Mouse (Mus musculus): ENCODE measurements at regions not wholly inside any gene's neighbourhood (a gene's known extent, or its start where the extent isn't known, plus 50 kb on each side); places are given as distances from the start of the nearest gene placed in this dataset. TPM values are rescaled to one million over a fixed set of nuclear protein-coding genes. Genes with fewer than 3 reads are reported as not detected.
"Not testable (repeated sequence)": the region's sequence is repeated elsewhere in the genome, so short reads cannot be mapped to it uniquely, and the experiment has no call there.

DNA sequence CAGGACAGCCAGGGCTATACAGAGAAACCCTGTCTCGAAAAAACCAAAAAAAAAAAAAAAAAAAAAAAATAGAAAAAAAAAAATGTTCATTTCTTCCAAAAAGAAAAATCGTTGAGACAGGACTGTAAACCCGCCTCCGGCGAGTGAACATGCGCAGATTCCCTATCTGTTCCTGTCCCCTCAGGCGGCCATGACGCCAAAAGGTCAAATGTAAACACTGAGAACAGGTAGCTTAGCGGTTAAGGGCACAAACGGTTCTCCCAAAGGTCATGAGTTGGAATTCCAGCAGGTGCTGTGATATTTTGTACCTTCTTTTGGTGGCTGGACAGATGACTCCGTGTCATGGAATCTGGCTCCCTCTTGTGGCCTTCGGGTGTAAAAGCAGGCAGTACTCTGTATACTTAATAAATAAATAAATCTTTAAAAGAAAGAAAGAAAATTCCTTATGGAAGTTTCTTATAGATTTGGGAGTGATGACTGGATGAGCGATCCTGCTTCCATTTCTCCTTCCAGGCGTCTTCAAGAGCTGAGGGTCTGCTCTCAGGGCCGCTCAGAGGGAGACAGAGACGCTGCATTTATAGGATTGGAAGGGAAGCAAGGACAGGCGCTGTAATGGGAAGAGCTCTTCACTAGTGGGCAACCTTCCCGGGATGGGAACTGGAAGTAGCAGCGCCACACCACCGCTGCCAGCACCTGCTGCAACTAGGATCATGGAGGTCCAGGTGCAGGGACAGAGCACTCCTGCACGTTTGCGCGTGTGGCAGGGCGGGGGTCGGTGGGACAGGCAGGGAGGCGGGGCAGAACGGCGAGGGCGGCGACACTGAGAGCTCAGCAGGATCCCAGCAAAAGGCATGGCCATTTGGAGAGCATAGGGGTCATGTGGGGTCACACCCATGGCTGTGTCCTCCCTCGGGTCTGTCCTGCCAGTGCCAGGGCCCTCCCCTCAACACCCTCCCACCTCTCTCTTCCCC lies 189.2 kb upstream of the Gm10767 start:
- intact Hi-C loops (cut with DNase I), result not testable (repeated sequence)

DNA sequence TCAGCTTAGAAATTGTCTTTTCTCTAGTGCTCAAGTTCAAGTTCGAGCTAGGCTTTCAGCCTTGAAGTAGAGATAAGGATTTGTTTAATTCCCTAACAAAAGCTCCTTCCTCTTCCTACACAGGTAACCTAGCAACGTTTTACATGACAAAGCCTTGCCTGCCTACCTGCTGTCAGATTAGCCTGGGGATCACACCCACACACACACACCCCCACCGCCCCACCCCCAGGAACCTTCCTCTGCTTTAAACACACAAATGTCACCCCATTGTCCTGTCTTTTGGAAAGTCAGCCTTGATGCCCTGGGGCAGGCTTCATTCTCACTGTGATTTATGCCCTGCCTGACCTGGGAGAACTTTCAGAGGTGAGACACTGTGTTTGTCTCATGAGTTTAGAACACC lies 193.7 kb upstream of the Gm10767 start:
- intact Hi-C loops (cut with DNase I); DNase-seq (ENCODE audit: extremely low spot score in 1 of 2, low spot score in 2 of 2): not testable (repeated sequence)

More for the DNA sequence above, 189.2 kb upstream of the Gm10767 start:
- DNase-seq (ENCODE audit: extremely low spot score in 1 of 2, low spot score in 2 of 2), result peak in 1 of 2 experiments; percentile 19

DNA sequence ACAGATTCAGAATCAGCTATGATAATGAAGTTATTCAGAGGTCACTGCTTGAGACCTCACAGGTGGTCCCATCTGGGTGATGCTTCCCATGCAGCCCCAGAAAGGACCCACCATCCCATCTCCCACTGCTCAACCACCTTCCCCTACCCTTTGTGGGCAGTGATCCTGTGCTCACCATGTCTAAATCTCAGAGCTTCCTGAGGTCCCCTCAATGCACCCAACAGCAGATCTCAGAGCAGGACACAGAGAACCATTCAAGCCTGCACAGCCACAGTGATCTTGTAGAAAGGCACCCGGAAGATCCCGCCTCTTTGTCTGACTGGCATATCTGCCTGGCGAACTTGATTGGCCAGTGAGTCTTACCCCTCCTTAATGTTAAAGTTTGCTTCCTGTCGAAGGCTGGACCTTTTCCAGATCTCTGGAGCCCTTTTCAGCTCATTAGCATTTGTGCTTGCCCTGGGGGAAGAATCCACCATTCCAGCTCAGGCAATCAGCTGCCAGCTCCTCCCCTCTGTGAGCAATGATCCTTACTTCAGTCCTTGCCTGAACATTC lies 206.7 kb upstream of the Gm10767 start:
- DNase-seq (ENCODE audit: extremely low spot score in 1 of 2, low spot score in 2 of 2); intact Hi-C loops (cut with DNase I): not testable (repeated sequence)

DNA sequence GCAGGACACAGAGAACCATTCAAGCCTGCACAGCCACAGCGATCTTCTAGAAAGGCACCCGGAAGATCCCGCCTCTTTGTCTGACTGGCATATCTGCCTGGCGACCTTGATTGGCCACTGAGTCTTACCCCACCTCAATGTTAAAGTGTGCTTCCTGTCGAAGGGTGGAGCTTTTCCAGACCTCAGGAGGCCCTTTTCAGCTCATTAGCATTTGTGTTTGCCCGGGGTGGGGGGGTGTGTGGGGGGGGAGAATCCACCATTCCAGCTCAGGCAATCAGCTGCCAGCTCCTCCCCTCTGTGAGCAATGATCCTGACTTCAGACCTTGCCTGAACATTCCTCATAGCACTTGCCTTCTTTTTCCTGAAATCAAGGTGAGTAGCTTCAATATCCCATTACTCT lies 223.9 kb upstream of the Gm10767 start:
- intact Hi-C loops (cut with DNase I), result not testable (repeated sequence)

DNA sequence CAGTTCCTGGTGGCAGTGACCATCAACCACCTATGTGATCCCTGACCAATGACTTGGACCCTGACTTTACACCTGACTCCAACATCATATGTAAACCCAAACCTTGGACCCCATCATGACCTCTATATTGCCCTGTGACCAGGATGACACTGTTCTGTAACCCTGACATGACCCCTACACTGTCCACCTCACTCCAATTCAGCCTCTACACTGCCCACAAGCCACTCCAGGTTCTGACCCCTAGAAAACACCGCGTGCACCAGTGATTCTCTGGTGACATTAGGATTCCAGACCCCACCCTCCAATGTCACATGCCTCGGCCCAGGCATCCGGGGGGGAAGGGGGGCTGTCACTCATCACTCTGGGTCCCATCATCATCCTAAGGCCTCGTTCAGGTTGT lies 201.3 kb upstream of the 2410141K09Rik start:
- intact Hi-C loops (cut with DNase I); DNase-seq (ENCODE audit: extremely low spot score in 1 of 2, low spot score in 2 of 2): not testable (repeated sequence)

More for the DNA sequence above, 223.9 kb upstream of the Gm10767 start:
- not testable (repeated sequence) for DNase-seq (ENCODE audit: extremely low spot score in 1 of 2, low spot score in 2 of 2)

DNA sequence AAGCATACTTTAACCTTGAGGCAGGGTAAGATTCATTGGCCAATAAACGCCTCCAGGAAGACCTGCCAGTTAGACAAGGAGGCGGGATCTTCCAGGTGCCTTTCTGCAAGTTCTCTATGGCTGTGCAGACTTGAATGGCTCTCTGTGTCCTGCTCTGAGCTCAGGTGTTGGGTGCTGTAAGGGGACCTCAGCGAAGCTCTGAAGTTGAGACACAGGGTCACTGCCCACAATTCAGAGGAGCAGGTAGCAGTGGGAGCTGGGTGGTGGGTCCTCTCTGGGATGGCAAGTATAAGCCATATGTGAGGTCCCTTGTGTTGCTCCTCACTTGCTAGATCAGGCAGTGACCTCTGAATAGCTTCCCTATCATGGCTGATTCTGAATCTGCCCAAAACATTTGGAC lies 184.8 kb upstream of the 2410141K09Rik start:
- DNase-seq (ENCODE audit: extremely low spot score in 1 of 2, low spot score in 2 of 2), result not testable (repeated sequence)

DNA sequence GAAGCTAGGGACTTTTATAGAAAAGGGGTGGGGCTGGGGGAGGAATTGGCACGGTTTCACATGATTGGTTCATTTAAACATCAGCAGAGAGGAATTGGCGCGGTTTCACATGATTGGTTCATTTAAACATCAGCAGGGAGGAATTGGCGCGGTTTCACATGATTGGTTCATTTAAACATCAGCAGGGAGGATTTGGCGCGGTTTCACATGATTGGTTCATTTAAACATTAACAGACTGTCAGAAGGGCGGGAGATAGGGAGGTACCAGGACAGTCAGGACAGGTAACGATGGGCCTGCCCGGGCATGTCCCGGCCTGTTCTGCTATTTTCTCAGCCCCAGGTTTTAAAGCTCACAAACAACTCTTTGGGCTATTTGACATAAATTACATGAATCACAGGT lies 145.1 kb upstream of the 2410141K09Rik start:
- peak; percentile 0 to 32 for DNase-seq (ENCODE audit: extremely low spot score in 1 of 2, low spot score in 2 of 2)
- intact Hi-C loops (cut with DNase I), result not testable (repeated sequence)

More for the DNA sequence above, 184.8 kb upstream of the 2410141K09Rik start:
- intact Hi-C loops (cut with DNase I), result not testable (repeated sequence)

DNA sequence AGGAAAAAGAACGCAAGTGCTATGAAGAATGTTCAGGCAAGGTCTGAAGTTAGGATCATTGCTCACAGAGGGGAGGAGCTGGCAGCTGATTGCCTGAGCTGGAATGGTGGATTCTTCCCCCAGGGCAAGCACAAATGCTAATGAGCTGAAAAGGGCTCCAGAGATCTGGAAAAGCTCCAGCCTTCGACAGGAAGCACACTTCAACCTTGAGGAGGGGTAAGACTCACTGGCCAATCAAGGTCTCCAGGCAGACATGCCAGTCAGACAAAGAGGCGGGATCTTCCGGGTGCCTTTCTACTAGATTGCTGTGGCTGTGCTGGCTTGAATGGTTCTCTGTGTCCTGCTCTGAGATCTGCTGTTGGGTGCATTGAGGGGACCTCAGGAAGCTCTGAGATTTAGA lies 122.7 kb upstream of the 2410141K09Rik start:
- DNase-seq (ENCODE audit: extremely low spot score in 1 of 2, low spot score in 2 of 2); intact Hi-C loops (cut with DNase I): not testable (repeated sequence)

DNA sequence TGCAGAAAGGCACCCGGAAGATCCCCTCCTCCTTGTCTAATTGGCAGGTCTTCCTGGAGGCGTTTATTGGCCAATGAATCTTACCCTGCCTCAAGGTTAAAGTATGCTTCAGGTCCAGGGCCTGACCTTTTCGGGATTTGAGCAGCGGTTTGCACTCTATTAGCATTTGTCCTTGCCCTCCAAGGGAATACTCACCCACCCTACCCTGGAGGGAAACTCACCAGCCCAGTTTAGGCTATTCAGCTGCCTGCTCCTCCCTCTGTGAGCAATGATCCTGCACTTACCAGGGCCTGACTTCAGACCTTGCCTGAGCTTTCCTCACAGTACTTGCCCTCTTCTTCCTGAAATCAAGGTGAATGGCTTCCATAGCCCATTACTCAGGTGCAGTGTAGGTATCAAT lies 115.5 kb upstream of the 2410141K09Rik start:
- intact Hi-C loops (cut with DNase I); DNase-seq (ENCODE audit: extremely low spot score in 1 of 2, low spot score in 2 of 2): not testable (repeated sequence)

DNA sequence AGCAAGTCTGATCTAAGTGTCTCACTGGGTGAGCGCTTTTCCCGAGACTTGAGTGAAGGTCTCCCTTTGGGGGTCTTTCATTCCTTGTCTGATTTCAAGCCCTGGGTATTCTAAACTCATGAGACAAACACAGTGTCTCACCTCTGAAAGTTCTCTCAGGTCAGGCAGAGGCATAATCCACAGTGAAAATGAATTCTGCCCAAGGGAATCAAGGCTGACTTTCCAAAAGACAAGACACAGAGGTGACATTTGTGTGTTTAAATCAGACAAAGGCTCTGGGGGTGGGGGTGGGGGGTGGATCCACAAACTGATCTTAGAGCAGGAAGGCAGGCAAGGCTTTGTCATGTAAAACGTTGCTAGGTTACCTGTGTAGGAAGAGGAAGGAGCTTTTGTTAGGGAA lies 107.0 kb upstream of the 2410141K09Rik start:
- DNase-seq (ENCODE audit: extremely low spot score in 1 of 2, low spot score in 2 of 2); intact Hi-C loops (cut with DNase I): not testable (repeated sequence)

DNA sequence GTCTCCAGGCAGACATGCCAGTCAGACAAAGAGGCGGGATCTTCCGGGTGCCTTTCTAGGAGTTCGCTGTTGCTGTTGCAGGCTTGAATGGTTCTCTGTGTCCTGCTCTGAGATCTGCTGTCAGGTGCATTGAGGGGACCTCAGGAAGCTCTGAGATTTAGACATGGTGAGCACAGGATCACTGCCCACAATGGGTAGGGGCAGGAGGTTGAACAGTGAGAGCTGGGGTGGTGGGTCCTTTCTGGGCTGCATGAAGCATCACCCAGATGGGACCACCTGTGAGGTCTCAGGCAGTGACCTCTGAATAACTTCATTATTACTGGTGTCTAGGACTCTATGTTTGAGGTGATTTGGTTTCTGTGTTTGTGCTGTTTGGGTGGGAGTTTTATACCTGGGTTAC lies 78.7 kb upstream of the 2410141K09Rik start:
- intact Hi-C loops (cut with DNase I); DNase-seq (ENCODE audit: extremely low spot score in 1 of 2, low spot score in 2 of 2): not testable (repeated sequence)

Small RNA genes in the stretch of these regions (microRNA-seq; reads per million reads assigned to microRNA genes)
- gene Gm27501, result not detected
